Mouse (Mus musculus): ENCODE results near the gene Hes7. TPM values are rescaled to one million over a fixed set of nuclear protein-coding genes. Genes with fewer than 3 reads are reported as not detected.

Gene Hes7
- total and polyA plus RNA-seq, 2 experiments from 2014 or later: 1.9 to 2.5 TPM

GRCm38 (mm10) chr11:69117737-69118695 is 2.2 kb upstream of the Hes7 start:
- ATAC-seq: 0 out of 2 replicates have a peak, but pooled peaks have one; percentile 10
- H3K27ac ChIP-seq: peak overlapping the region; percentile 78
- peaks cover 15% of the 10 kb centered on the region for H3K4me1 ChIP-seq (ENCODE audit: insufficient read depth, low read length)
- under 1% methylated on average over 45 of the region's 45 CpGs for WGBS
- peak; percentile 48 for DNase-seq (ENCODE audit: low spot score)
- H3K9me3 ChIP-seq (ENCODE audit: low read length): no peaks in the 10 kb centered on the region
- H3K36me3 ChIP-seq (ENCODE audit: insufficient read depth, low read length): no peaks in the 10 kb centered on the region
- no peaks in the 10 kb centered on the region for H3K27me3 ChIP-seq (ENCODE audit: insufficient read depth, low read length)
- H3K4me2 ChIP-seq (ENCODE audit: low read depth, low read length): peak overlapping the region; percentile 97
- H3K4me3 ChIP-seq (ENCODE audit: low read length): peak overlapping the region; percentile 83
- peak overlapping the region; percentile 78 for H3K9ac ChIP-seq (replicated peaks; ENCODE audit: low read length)
- no peak for TF ChIP-seq CTCF (IDR thresholded peaks at IDR 0.05; ENCODE audit: low read depth)

- peak; percentile 28; the same call in 1 of the 2 replicates for ATAC-seq
These were observed 1.4 kb upstream of the Hes7 start for GRCm38 (mm10) chr11:69118765-69119164.

DNA sequence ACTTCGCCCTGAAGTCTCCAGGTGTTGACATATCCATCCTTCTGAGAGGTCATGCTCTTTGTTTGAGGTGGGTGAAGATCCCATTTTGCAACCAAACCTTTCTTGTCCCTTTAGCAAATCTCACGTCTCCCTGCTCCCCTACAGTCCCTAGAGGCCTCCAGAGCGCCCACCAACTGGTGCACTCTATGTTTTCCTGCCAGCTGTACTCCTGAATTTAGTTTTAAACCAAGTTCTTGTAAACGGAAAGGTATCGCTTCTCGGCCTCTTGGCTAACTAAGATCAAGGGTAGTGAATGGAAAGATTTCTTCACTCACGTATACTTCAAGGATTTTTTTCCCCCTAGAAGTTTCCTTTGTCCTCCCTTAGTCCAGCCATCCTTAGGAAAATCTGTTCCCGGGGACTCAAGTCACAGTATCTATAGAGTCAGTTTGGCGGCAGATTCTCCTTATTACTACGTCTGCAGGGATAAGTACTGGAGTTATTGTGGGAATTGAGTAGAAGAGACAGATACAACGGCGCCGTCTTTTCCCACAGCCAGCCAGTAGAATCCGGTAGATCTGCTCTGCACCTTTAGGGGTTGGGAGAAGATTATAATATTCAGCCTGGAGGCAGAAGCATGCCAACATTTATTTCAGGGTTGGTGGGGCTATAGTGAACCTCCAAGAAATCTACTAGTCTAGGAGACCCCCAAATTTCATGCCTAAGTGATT is 603 bp upstream of the Hes7 start:
- 34% methylated on average over 14 of the region's 14 CpGs for WGBS
- H3K4me2 ChIP-seq (ENCODE audit: low read depth, low read length): peak overlapping the region; percentile 97
- ATAC-seq: no peak
- H3K4me1 ChIP-seq (ENCODE audit: insufficient read depth, low read length): peaks cover 15% of the 10 kb centered on the region
- H3K36me3 ChIP-seq (ENCODE audit: insufficient read depth, low read length): no peaks in the 10 kb centered on the region
- H3K27me3 ChIP-seq (ENCODE audit: insufficient read depth, low read length): no peaks in the 10 kb centered on the region
- peak overlapping the region; percentile 77 for H3K4me3 ChIP-seq (ENCODE audit: low read length)
- H3K9me3 ChIP-seq (ENCODE audit: low read length): no peaks in the 10 kb centered on the region
- no peak overlapping the region; the same call in 1 of the 2 replicates for H3K9ac ChIP-seq (replicated peaks; ENCODE audit: low read length)
- no peak for DNase-seq (ENCODE audit: low spot score)
- no peak overlapping the region for H3K27ac ChIP-seq
- no peak for TF ChIP-seq CTCF (IDR thresholded peaks at IDR 0.05; ENCODE audit: low read depth)

More at GRCm38 (mm10) chr11:69118765-69119164, 1.4 kb upstream of the Hes7 start:
- H3K9me3 ChIP-seq (ENCODE audit: low read length): no peaks in the 10 kb centered on the region
- DNase-seq (ENCODE audit: low spot score): peak; percentile 92
- no peaks in the 10 kb centered on the region for H3K36me3 ChIP-seq (ENCODE audit: insufficient read depth, low read length)
- TF ChIP-seq CTCF (IDR thresholded peaks at IDR 0.05; ENCODE audit: low read depth): no peak
- H3K27ac ChIP-seq: no peak overlapping the region
- no peak overlapping the region; the same call in 1 of the 2 replicates for H3K9ac ChIP-seq (replicated peaks; ENCODE audit: low read length)
- H3K4me1 ChIP-seq (ENCODE audit: insufficient read depth, low read length): peaks cover 15% of the 10 kb centered on the region
- WGBS: under 1% methylated on average over 15 of the region's 15 CpGs
- peak overlapping the region; percentile 97 for H3K4me2 ChIP-seq (ENCODE audit: low read depth, low read length)
- no peaks in the 10 kb centered on the region for H3K27me3 ChIP-seq (ENCODE audit: insufficient read depth, low read length)
- H3K4me3 ChIP-seq (ENCODE audit: low read length): peak overlapping the region; percentile 83

GRCm38 (mm10) chr11:69121001-69121740 is 967 bp downstream of the Hes7 start:
- Histone ChIP-seq H3K36me3 (ENCODE audit: insufficient read depth, low read length) (no peaks in the 10 kb centered on the region), H3K9me3 (ENCODE audit: low read length) (no peaks in the 10 kb centered on the region), H3K27ac (0 out of 2 replicates have a peak overlapping the region, but pooled peaks have one; percentile 87), H3K9ac (replicated peaks; ENCODE audit: low read length) (peak overlapping the region; percentile 74; the same call in 1 of the 2 replicates), H3K4me3 (ENCODE audit: low read length) (peak overlapping the region; percentile 77), H3K27me3 (ENCODE audit: insufficient read depth, low read length) (no peaks in the 10 kb centered on the region), H3K4me2 (ENCODE audit: low read depth, low read length) (peak overlapping the region; percentile 97), H3K4me1 (ENCODE audit: insufficient read depth, low read length) (peaks cover 16% of the 10 kb centered on the region)
- DNase-seq (ENCODE audit: low spot score): peak; percentile 22
- no peak for TF ChIP-seq CTCF (IDR thresholded peaks at IDR 0.05; ENCODE audit: low read depth)
- no peak for ATAC-seq
- 2% methylated on average over 32 of the region's 33 CpGs for WGBS

- ATAC-seq: no peak
- Histone ChIP-seq H3K27me3 (ENCODE audit: insufficient read depth, low read length) (no peaks in the 10 kb centered on the region), H3K36me3 (ENCODE audit: insufficient read depth, low read length) (no peaks in the 10 kb centered on the region), H3K9ac (replicated peaks; ENCODE audit: low read length) (peak overlapping the region; percentile 74), H3K4me1 (ENCODE audit: insufficient read depth, low read length) (peaks cover 19% of the 10 kb centered on the region), H3K27ac (peak overlapping the region; percentile 87; the same call in 1 of the 2 replicates), H3K4me3 (ENCODE audit: low read length) (peak overlapping the region; percentile 77), H3K4me2 (ENCODE audit: low read depth, low read length) (peak overlapping the region; percentile 97), H3K9me3 (ENCODE audit: low read length) (no peaks in the 10 kb centered on the region)
- peak; percentile 58 for DNase-seq (ENCODE audit: low spot score)
- under 1% methylated on average over 28 of the region's 32 CpGs for WGBS
- no peak for TF ChIP-seq CTCF (IDR thresholded peaks at IDR 0.05; ENCODE audit: low read depth)
These were observed 1.6 kb downstream of the Hes7 start for GRCm38 (mm10) chr11:69121741-69122335.
